Mouse (Mus musculus) urinary bladder, postnatal 36 days (tissue): ENCODE measurements at regions not wholly inside any gene's neighbourhood (a gene's known extent, or its start where the extent isn't known, plus 50 kb on each side); places are given as distances from the start of the nearest gene placed in this dataset.
A peak's percentile ranks its signal among the peaks of the same experiment; 100 is the strongest.
"Not testable (repeated sequence)": the region's sequence is repeated elsewhere in the genome, so short reads cannot be mapped to it uniquely, and the experiment has no call there.

Source experiments
- DNase-seq, 2 experiments: peaks; one replicate each; pipeline ENCODE4 v3.0.0; 2022; ENCODE audit warnings: low spot score in 2 of 2, mixed read lengths in 1 of 2

DNA sequence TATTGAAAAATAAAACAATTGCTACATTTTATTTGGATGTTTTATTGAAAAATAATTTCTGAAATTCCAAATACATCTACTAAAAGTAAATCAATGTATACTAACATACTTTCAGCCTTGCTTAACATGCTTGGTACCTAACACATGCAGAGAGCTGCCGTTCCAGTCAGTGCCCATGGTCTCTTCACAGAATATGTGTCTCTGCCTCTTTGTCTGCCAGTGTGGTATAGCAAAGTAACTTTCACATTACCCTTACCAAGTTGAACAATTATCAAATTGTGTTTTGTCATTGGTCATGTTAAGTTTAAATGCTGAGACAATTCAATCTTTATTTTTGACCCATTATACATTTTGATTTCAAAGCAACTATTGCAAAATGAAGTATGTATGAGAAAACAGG, 1159.2 kb upstream of the Foxg1 start:
- no peak for DNase-seq

DNA sequence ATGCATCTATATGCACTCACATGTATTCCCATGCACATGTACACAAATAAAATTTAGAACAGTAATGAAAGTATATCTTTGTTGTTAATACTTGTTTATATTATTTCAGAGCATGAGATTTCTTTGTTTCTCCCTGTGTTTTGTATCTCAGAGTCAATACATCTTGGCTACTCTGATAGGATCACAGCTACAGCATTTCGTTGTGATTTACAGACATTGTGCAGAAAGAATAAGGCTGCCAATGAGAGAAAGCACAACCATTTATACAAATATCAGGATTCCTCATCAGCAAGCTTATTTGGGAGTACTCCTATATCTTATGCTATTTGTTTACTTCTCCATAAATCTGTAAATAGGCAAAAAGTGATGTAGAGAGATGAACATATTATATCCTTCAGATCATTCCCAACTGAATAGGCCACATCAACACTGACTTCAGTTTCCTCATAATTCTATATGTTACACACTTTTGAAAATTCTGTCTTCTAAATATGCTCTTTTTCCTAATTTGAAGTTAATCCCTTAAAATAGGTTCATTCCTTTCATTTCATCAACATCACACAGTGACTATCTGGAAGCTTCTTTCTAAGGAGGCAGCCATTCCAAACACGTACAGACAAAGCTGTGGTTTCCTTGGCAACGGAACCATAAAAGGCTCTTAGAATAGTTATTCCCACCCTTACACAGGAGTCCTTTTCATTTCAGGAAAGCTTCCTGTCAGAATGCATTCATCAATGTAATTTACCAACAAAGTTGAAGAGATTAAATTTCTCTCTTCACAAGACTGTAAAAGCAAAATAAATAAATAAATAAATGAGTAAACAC, 1160.3 kb upstream of the Foxg1 start:
- no peak for DNase-seq

DNA sequence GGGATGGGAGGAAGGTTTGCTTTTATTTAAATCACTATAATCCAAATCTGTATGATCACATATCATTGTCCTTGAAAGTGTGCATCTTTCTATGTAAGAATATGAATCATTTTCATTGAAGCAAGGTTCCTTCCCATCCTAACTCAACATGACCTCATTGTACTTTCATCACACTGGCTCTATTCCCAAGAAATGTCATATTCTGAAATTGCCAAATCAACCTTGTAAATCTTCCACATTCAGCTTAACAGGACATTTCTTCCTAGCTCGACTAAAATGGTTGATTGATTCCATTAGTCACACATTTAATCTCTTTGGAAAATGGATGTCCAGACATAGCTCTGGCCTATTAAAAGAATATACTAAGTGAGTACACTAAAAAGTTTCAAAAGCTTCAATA, 1200.6 kb upstream of the Foxg1 start:
- no peak for DNase-seq

DNA sequence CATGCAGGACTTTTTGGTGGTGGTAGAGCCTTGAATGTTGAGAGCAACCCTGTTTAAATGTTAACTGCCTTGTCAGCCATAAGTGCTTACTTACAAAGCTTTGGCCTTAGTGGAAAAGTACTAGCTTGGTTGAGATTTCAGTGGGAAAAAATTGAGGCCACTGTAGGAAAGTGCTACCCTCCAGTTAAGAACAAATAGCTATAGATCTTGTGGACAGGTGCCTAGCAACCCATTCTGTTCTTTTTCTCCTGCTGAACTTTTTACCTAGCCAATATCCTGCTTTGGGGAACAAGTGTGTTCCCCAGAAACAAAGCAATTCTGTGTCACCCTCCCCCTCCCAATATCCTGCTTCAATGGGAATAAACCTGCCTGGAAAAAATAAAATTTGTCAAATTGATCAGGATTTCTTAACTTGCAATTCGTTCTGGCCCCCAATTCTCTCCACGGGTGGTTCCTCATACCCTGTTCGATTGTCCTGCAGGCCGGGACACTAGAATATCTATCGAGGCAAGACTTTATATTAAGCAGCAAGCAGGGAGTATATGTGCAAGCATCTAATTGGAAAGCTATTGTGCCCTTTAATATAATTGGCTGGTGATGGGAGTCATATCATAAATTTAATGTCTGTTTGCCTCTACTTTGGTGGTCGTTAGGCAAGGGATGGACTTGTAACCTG, 1208.4 kb upstream of the Foxg1 start:
- DNase-seq: no peak

DNA sequence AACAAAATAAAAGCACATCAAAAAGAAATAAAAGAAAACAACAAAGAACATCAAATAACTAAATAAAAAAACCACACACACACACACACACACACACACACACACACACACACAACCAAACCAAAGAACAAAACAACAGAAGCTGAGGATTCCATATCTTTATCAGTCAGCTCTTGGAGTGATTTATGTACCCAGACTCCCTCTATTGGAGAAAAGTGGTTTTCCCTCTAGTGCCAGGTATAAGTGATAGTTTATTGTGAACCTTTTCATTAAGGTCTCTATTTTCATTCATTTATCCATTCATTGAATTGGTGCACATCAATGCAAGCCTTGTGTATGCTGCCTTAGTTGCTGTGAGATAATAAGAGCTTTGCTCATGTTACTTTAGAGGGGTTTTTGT, 1236.3 kb upstream of the Foxg1 start:
- DNase-seq: no peak

DNA sequence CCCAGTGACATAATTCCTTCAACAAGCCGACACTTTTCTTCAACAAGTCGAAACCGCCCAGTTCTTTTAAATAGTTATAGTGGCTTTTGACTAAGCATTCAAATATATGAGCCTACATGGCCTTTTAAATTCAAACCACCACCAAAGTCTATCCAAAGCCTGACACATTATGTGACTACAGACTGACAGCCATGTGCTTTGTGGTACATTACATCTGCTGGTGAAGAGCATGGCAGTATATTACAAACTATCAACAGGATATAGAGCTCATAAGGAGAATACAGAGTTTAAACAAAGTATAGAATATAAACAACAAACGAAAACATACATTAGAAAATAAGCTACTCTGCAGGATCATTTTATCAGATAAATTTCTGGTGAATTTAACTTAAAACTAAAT, 1259.5 kb upstream of the Foxg1 start:
- DNase-seq: no peak

DNA sequence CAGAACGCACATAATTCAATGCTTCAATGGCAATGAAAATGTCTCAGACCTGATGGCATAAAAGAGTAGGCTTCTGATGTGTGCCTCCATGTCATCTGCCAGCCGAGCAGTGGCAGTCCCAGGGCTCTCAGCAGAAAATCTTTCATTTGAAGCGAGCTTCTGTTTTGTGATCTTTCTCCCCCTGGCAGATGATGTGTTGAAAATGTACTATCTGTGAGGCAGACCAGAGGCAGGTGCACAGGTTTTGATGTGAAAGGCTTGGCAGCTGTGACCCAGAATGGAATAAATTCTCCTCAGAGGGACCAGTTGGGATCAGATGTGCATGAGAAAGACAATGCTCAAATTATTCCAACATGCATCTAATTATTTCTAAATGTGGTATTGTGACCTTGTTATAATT, 1281.0 kb upstream of the Nova1 start:
- DNase-seq: no peak

DNA sequence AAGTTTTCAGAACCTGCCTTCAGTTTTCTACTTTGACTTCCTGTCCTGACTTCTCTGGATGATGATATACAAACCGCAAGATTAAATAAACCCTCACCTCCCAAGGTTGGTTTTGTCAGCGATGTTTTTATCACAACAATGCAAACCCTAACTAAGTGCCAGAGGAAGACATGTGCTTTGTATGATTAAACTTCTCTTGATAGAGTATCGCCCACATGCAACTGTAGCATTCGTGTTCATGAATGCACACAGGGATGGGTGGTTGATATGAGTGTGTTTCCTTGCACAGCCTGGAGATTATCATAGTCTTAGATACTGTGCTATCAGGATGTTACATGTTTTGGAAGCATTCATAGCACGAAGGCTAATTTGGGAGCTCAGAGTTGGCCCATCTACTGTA, 1268.3 kb upstream of the Nova1 start:
- DNase-seq: no peak

DNA sequence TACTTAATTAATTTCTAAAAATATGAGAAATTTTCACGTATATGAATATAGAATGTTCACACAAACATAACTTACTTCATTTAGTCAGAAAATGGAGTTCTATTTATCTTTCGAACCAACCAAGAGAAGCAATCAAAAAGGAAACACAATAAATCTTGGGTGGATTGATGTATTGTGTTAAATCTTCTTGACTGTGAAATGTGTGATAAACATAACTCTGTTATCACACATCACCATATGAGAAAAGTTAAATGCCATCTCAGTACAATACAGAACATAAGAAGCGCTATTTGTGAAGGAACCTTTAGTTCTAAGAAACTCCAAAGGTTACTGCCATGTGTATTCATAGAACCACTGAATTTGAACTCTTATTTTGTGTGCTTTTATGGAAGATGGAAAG, 1264.6 kb upstream of the Nova1 start:
- no peak for DNase-seq

DNA sequence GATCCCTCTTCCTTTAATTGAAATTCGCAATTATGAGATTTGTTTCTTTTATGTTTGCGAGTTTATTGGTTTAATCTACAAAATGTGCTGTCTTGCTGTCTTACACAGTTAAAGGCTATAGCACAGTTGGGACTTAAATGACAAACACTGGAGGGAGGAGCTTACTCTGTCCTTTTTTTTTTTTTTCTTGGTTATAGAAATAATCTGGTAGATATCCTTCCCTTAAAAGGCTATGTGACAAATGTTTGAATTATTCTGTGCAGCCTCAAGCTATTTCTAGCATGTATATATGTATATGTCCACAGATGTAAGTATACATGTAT, 1243.9 kb upstream of the Nova1 start:
- no peak for DNase-seq

DNA sequence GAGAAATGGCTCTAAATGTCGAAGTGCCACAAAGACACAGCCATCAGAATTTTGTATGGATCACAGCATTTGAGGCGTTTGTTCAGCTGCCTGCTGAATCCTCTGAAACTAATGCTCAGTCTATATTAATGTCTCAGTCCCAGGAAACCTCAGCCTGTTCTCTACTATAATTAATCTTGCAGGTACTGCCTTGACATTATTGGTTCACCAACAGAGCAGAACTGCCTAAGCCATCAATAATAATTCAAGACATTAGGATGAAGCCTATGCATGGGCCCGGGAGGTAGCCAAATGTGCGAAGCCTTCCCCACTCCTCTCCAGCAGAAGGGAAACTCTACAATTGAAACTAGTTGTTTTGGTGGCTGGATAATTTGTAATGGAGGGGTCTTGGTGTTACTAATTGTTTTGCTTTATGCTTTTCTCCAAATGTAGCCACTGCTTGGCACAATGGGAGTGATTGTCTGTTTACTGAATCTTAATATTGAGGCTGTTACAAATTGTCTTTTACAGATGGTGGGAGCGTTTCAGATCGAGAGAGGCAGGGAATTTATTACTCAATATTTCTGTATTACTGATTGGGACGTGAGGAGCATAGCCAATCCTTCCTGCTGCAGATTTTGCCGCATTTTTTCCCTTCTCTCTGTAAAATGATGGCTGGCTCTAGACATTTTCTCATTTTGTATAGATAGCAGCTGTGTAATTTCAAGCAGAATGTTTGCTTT, 1243.3 kb upstream of the Nova1 start:
- no peak for DNase-seq

DNA sequence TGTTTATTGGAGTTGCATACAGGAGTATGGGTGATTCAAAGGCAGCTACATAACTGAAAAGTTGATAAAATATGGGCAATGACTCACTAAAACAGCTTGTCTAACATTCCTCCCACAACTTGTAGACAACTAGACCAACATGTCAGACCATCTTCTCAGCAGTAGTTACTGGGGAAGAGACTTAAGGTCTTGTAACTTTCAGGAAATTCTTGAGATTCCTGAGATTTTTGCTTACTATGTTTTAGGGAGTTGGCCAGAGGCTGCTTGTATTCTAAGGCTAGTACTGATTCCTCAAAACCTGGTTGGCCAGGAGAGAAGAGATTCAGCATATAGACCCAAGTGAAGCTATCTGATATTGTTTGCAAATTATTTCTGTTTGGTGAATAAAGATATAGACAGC, 1201.7 kb upstream of the Nova1 start:
- no peak for DNase-seq

DNA sequence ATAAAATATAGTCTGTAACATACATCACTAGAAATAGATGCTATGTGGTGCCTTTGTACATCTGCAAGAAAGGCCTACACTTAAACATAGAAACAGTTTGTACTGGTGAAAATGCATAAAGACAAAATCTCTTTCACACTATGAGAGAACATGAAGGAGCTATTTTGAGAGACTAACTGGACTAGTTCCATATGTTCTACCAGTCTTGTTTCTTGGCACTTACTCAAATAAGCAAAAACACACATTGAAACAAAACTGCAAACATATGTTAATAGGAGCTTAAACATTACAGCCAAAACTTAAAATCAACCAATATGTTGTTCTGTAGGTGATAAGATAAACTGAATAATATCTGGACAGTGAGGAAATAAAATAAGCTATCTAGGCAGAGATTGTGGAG, 1157.1 kb upstream of the Nova1 start:
- DNase-seq: no peak

DNA sequence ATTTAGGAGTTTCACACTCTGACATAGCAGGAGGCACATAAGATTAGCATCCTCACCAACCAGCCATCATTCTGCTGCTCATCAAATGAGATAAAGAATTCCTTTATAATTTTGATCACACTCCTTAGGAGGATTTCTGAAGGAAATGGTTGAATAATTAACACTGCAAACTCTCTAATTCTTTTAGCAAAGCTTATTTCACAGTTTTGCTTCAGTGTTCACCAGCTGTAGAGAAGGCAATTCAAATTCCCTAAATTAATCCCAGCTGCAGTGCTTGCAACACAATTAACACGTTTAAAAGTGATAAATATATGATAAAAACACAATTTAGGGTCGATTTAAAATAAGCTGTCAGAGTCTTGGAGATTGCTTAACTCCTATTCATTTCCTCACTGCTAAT, 1150.9 kb upstream of the Nova1 start:
- no peak for DNase-seq

DNA sequence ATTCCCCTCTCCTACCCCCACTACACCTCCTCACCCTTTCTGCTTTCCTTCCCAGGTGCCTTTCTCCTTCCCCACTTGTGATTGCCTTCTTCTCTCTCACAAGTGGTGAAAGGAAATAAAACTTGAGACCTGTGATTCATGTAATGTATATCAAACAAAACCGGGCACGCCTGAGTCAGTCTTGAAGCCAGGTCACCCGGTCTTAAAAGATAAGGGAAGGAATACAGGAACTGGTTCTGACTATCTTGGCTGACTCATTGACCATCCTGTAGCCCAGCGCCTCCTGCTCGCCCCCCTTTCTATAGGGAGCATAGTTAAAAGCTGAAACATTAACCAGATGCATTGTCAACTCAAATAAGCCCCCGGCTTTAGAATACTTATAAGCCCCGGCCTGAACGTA, 1135.6 kb upstream of the Nova1 start:
- DNase-seq: peak; percentile 15 to 26

DNA sequence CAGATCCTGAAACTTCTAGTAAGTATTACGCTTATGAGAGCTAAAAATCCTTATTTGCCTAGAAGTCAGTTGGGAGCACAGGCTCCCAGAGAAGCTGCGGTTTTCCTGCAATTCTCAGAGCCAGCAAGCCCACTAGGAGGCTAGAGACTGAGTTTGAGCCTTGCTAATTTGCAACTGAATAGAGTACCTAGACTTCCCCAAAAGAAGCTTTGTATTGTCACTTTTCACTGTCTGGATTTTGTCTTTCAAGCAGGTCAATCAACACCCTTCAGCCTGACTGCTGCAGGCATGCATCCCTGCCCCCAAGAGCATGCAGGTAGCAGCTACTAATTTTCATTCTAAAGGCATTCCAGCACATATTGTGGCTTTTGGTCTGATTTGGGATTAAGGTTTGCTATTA, 1120.8 kb upstream of the Nova1 start:
- DNase-seq: not testable (repeated sequence)

DNA sequence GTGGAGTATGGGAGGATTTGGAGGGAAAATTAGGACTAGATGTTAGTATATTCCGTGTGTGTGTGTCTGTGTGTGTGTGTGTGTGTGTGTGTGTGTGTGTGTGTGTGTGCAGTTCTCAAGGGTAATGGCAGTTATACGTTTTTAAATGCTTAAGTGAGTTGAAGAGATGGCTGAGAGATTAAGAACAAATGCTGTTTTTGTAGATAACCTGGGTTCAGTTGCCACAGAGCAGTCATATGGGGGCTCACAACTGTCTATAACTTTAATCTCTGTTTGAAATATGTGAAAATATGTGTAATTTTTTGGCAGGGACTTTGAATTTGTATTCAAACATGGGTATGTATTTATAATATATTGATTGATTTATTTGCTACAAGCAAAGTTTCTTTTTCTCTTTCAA, 1108.3 kb upstream of the Nova1 start:
- DNase-seq: no peak
